Mouse (Mus musculus) embryonic facial prominence, embryonic 14.5 days (tissue): ENCODE measurements around the gene Izumo1r. TPM values are rescaled to one million over a fixed set of nuclear protein-coding genes. Genes with fewer than 3 reads are reported as not detected.

Experiments used
- ATAC-seq: fragments of 200-750 bp; cut with Nextera tagmentation; 2 replicates; pipeline ENCODE4 v1.8.0; 2017; ENCODE audit warnings: low read depth, moderate number of reproducible peaks, moderate TSS enrichment
- DNase-seq: peaks from one replicate; pipeline ENCODE4 v3.0.0-alpha.2; 2015; ENCODE audit warnings: low spot score
- H3K27ac ChIP-seq: fragments of 300-500 bp; sonication (generic); replicated peaks from 2 replicates; pipeline ENCODE4 v1.5.1; 2014; ENCODE audit warnings: low read depth, mild to moderate bottlenecking, low read length, moderate library complexity
- H3K27me3 ChIP-seq: fragments of 300-500 bp; sonication (generic); replicated peaks from 2 replicates; pipeline ENCODE4 v1.6.1; 2014; ENCODE audit warnings: low read length; ENCODE audit not compliant: control insufficient read depth, insufficient read depth
- H3K36me3 ChIP-seq: fragments of 300-500 bp; sonication (generic); 2 replicates; pipeline ENCODE4 v1.6.1; 2014; ENCODE audit warnings: low read length, mixed read lengths; ENCODE audit not compliant: control insufficient read depth, insufficient read depth
- H3K4me1 ChIP-seq: fragments of 300-500 bp; sonication (generic); 2 replicates; pipeline ENCODE4 v1.6.1; 2014; ENCODE audit warnings: antibody characterized with exemption, low read length; ENCODE audit not compliant: control insufficient read depth, insufficient read depth
- H3K4me2 ChIP-seq: fragments of 300-500 bp; sonication (generic); 2 replicates; pipeline ENCODE4 v1.6.1; 2014; ENCODE audit warnings: low read depth, mild to moderate bottlenecking, low read length, moderate library complexity, mixed read lengths
- H3K4me3 ChIP-seq: fragments of 300-500 bp; sonication (generic); 2 replicates; pipeline ENCODE4 v1.5.1; 2014; ENCODE audit warnings: low read depth, mild to moderate bottlenecking, low read length
- H3K9ac ChIP-seq: fragments of 300-500 bp; sonication (generic); 2 replicates; pipeline ENCODE4 v1.6.1; 2014; ENCODE audit warnings: low read depth, mild to moderate bottlenecking, low read length, moderate library complexity, mixed read lengths
- H3K9me3 ChIP-seq: fragments of 300-500 bp; sonication (generic); 2 replicates; pipeline ENCODE4 v1.6.1; 2016; ENCODE audit warnings: low read length; ENCODE audit not compliant: control insufficient read depth
- WGBS: fragments of 180-500 bp; shearing (Covaris S2); extraction: QIAGEN DNeasy Blood & Tissue Kit; methylation state at CpG from one replicate; pipeline ENCODE4 v1.1.7; 2014; 5-methylcytosine and 5-hydroxymethylcytosine counted together
- polyA plus RNA-seq: library from polyadenylated mRNA; unstranded; fragments of >200 nt; fragmentation: Nextera tagmentation; extraction: Ambion mirVana; gene quantifications from 2 replicates; pipeline ENCODE4 v1.2.1, GENCODE M21; 2014

The Izumo1r gene
- polyA plus RNA-seq, 1 experiment from 2014 or later = 0.51 TPM

- no peaks in the 10 kb centered on the region for H3K27me3 ChIP-seq
- no peak for ATAC-seq
Observed at GRCm38 (mm10) chr9:14848267-14848935, 55.3 kb downstream of the Izumo1r start.

DNA sequence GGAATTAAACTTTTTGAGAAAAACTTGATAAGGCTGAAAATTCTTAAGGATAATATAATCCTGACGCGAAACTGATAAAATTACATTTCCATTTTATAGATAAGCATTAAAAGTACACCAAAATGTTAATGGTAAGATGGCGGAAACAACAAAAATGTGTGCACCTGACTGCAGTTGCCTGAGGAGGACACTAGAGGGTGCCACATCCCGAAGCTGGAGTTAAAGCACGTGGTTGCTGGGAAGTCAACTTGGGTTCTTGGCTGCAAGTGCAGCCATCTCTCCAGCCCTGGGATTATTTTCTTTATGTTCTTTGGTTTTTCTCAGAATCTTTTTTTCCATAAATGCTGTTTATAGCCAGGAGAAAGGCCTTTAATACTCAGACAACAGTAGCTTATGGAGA lies 57.3 kb downstream of the Izumo1r start:
- WGBS = 52% methylated on average over 5 of the region's 5 CpGs
- ATAC-seq = no peak

More at GRCm38 (mm10) chr9:14848267-14848935, 55.3 kb downstream of the Izumo1r start:
- 77% methylated on average over 1 of the region's 1 CpGs for WGBS
- H3K9ac ChIP-seq = no peak overlapping the region
- H3K36me3 ChIP-seq = no peaks in the 10 kb centered on the region
- no peak overlapping the region for H3K4me3 ChIP-seq
- H3K27ac ChIP-seq = no peak overlapping the region
- H3K9me3 ChIP-seq = no peaks in the 10 kb centered on the region
- no peak for DNase-seq
- H3K4me1 ChIP-seq = no peaks in the 10 kb centered on the region
- no peak overlapping the region for H3K4me2 ChIP-seq

GRCm38 (mm10) chr9:14843901-14844300 lies 59.8 kb downstream of the Izumo1r start:
- ATAC-seq = no peak
- no peak overlapping the region for H3K4me2 ChIP-seq
- DNase-seq = no peak
- 95% methylated on average over 3 of the region's 3 CpGs for WGBS
- no peak overlapping the region for H3K27ac ChIP-seq
- H3K9ac ChIP-seq = no peak overlapping the region
- no peaks in the 10 kb centered on the region for H3K27me3 ChIP-seq
- H3K9me3 ChIP-seq = no peaks in the 10 kb centered on the region
- H3K4me3 ChIP-seq = no peak overlapping the region
- H3K36me3 ChIP-seq = no peaks in the 10 kb centered on the region
- H3K4me1 ChIP-seq = no peaks in the 10 kb centered on the region

More for the DNA sequence above, 57.3 kb downstream of the Izumo1r start:
- no peaks in the 10 kb centered on the region for H3K9me3 ChIP-seq
- H3K4me3 ChIP-seq = no peak overlapping the region
- no peaks in the 10 kb centered on the region for H3K36me3 ChIP-seq
- no peak overlapping the region for H3K9ac ChIP-seq
- no peaks in the 10 kb centered on the region for H3K27me3 ChIP-seq
- DNase-seq = no peak
- no peak overlapping the region for H3K27ac ChIP-seq
- no peak overlapping the region for H3K4me2 ChIP-seq
- no peaks in the 10 kb centered on the region for H3K4me1 ChIP-seq

- H3K9me3 ChIP-seq = no peaks in the 10 kb centered on the region
- WGBS = 92% methylated on average over 6 of the region's 6 CpGs
- ATAC-seq (no peak), DNase-seq (no peak)
- H3K4me3 ChIP-seq = no peak overlapping the region
- H3K36me3 ChIP-seq = no peaks in the 10 kb centered on the region
- no peak overlapping the region for H3K9ac ChIP-seq
- H3K27me3 ChIP-seq = no peaks in the 10 kb centered on the region
- H3K27ac ChIP-seq = no peak overlapping the region
- H3K4me2 ChIP-seq = no peak overlapping the region
- no peaks in the 10 kb centered on the region for H3K4me1 ChIP-seq
Observed at GRCm38 (mm10) chr9:14843311-14843857, 60.4 kb downstream of the Izumo1r start.

GRCm38 (mm10) chr9:14841878-14842761 lies 61.6 kb downstream of the Izumo1r start:
- Histone ChIP-seq H3K4me3 (no peak overlapping the region), H3K27me3 (no peaks in the 10 kb centered on the region), H3K4me1 (no peaks in the 10 kb centered on the region), H3K9ac (no peak overlapping the region), H3K27ac (no peak overlapping the region), H3K36me3 (no peaks in the 10 kb centered on the region), H3K4me2 (no peak overlapping the region), H3K9me3 (no peaks in the 10 kb centered on the region)
- ATAC-seq (peak; percentile 54), DNase-seq (peak; percentile 85)
- 73% methylated on average over 10 of the region's 10 CpGs for WGBS

- DNase-seq = no peak
- Histone ChIP-seq H3K9me3 (no peaks in the 10 kb centered on the region), H3K9ac (no peak overlapping the region), H3K27me3 (no peaks in the 10 kb centered on the region), H3K36me3 (peaks cover 16% of the 10 kb centered on the region), H3K27ac (no peak overlapping the region), H3K4me2 (no peak overlapping the region), H3K4me3 (no peak overlapping the region), H3K4me1 (no peaks in the 10 kb centered on the region)
- 0 out of 2 replicates have a peak, but pooled peaks have one; percentile 30 for ATAC-seq
- 70% methylated on average over 5 of the region's 5 CpGs for WGBS
Observed at GRCm38 (mm10) chr9:14839970-14840369, 63.8 kb downstream of the Izumo1r start.

DNA sequence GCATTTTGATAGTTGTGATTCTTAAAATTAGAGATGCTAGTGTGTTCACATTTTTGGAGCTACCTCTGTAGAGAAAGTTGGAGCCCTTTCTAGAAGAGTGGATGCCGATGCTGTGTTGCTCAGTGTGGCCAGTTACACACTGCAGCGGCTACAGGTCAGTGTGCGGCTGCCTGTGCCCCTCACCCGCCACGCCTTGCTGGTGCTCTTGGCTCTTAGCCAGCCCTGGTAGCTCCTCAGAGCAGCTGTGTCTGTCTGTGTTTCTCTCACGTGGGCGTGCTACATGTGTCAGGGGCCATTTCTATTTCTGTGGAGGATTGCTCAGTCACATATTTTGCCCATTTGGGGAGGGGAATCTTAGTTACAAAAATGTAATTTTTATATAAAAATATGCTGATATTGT lies 64.2 kb downstream of the Izumo1r start:
- Histone ChIP-seq H3K27ac (no peak overlapping the region), H3K9ac (no peak overlapping the region), H3K4me1 (no peaks in the 10 kb centered on the region), H3K4me2 (no peak overlapping the region), H3K9me3 (no peaks in the 10 kb centered on the region), H3K36me3 (peaks cover 21% of the 10 kb centered on the region), H3K27me3 (no peaks in the 10 kb centered on the region), H3K4me3 (no peak overlapping the region)
- DNase-seq (peak; percentile 73), ATAC-seq (peak; percentile 67; the same call in 1 of the 2 replicates)
- 41% methylated on average over 7 of the region's 7 CpGs for WGBS
